Mouse (Mus musculus): Measurements from ENCODE around the gene Bri3. TPM values are rescaled to one million over a fixed set of nuclear protein-coding genes. Genes with fewer than 3 reads are reported as not detected.

Bri3 gene
- polyA plus RNA-seq, 1 experiment, result not detected

DNA sequence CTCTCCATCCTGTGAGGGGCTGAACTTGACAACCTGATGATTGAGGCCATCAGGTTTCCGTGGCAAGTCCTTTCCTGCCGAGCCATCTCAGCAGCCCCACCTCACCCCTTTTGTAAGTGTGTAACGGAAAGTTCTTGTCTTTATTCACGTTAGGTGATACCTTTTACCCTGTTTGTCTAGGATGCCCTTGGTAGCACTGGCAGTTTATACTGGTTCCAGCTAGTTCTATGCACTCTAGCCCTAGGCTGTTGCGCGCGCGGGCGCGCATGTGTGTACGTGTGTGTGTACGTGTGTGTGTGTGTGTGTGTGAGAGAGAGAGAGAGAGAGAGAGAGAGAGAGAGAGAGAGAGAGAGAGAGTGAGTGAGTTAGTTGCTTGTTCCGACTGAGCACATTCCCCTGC is 19.3 kb downstream of the Bri3 start:
- Histone ChIP-seq H3K4me3 (ENCODE audit: insufficient read depth, low read depth, low read length) (no peak overlapping the region), H3K4me1 (ENCODE audit: control insufficient read depth, insufficient read depth, low read length) (peaks cover 38% of the 10 kb centered on the region), H3K27ac (ENCODE audit: insufficient read depth, low read depth, low read length) (no peak overlapping the region)
- whole genome bisulfite sequencing, result 87% methylated on average over 13 of the region's 13 CpGs
- TF ChIP-seq POLR2A (IDR thresholded peaks at IDR 0.05; ENCODE audit: insufficient read depth, low read depth, low read length) (no peak), CTCF (IDR thresholded peaks at IDR 0.05; ENCODE audit: insufficient read depth, low read depth, low read length) (no peak)

DNA sequence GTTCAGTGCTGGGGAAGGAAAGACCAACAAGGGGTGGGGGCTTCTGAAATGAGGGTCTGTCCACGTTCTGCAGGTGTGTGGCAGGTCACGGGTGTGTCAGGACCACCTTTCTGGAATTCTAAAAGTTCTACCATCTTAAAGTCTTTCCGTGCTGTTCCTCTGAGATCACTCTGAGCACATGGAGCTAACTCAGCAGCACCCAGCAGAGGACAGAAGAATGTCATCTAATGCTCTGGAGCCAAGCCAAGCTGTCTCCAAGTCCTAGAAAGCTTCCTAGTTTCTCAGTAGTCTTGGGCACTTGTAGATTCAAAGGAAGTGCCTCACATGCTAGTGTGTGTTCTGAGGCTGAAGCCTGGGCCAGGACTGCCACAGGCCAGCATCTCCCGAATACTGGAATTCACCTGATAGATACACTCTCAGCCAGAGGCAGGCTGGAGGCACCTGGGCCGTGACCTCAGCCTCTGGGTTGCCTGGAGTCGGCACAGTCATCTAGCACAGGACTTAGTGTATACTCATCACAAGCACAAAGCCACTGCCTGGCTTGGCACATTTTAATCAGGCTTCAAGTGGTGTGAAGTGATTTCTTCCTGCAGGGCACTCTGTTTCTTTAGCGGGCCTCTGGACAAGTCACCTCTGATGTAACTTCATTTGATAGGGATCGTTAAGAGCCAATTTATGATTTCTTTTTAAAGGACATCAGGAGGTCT is 23.5 kb downstream of the Bri3 start:
- Histone ChIP-seq H3K4me1 (ENCODE audit: control insufficient read depth, insufficient read depth, low read length) (peaks cover 10% of the 10 kb centered on the region), H3K4me3 (ENCODE audit: insufficient read depth, low read depth, low read length) (no peak overlapping the region), H3K27ac (ENCODE audit: insufficient read depth, low read depth, low read length) (no peak overlapping the region)
- 62% methylated on average over 8 of the region's 8 CpGs for WGBS
- TF ChIP-seq POLR2A (IDR thresholded peaks at IDR 0.05; ENCODE audit: insufficient read depth, low read depth, low read length), result no peak
- no peak for TF ChIP-seq CTCF (IDR thresholded peaks at IDR 0.05; ENCODE audit: insufficient read depth, low read depth, low read length)

DNA sequence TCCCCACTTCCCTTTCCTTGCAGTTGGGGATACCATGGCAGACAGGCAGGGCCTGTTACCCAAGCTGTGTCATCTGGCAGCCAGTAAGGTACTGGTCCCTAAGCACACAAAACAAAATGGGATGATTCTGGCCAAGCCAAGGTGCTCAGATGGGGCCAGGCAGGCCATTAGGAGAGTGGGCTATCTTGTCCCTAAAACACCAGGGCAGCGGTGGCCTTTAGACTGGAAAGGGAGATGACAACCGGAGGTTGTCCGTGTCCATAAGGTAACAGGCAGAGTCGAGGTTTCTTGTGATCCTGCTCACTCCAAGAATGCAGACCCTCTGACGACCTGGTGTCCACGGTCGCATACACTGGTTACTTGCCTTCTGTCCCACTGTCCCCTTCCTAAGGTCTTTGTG is 25.7 kb downstream of the Bri3 start:
- no peak for TF ChIP-seq POLR2A (IDR thresholded peaks at IDR 0.05; ENCODE audit: insufficient read depth, low read depth, low read length)
- TF ChIP-seq CTCF (IDR thresholded peaks at IDR 0.05; ENCODE audit: insufficient read depth, low read depth, low read length), result no peak
- no peak overlapping the region for H3K27ac ChIP-seq (ENCODE audit: insufficient read depth, low read depth, low read length)
- H3K4me3 ChIP-seq (ENCODE audit: insufficient read depth, low read depth, low read length), result no peak overlapping the region
- H3K4me1 ChIP-seq (ENCODE audit: control insufficient read depth, insufficient read depth, low read length), result no peaks in the 10 kb centered on the region
- 93% methylated on average over 7 of the region's 7 CpGs for WGBS

DNA sequence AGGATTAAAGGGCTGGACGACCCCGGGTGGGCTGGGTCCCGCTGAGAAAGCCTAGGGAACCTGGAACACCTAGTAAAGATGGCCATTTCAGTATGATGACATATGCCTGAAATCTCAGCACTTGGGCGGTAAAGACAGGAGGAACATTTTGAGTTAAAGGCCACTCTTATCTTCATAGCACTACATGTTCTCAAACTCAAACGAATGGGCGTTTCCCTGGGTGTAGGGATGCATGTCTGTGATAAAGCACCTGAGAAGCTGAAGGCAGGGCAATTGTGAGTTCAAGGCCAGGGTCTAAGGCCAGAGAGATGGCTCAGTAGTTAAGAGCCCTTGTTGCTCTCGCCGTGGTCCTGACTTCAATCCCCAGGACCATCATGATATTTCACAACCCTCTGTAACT is 26.2 kb downstream of the Bri3 start:
- 97% methylated on average over 8 of the region's 8 CpGs for WGBS
- no peak for TF ChIP-seq POLR2A (IDR thresholded peaks at IDR 0.05; ENCODE audit: insufficient read depth, low read depth, low read length)
- TF ChIP-seq CTCF (IDR thresholded peaks at IDR 0.05; ENCODE audit: insufficient read depth, low read depth, low read length), result no peak

DNA sequence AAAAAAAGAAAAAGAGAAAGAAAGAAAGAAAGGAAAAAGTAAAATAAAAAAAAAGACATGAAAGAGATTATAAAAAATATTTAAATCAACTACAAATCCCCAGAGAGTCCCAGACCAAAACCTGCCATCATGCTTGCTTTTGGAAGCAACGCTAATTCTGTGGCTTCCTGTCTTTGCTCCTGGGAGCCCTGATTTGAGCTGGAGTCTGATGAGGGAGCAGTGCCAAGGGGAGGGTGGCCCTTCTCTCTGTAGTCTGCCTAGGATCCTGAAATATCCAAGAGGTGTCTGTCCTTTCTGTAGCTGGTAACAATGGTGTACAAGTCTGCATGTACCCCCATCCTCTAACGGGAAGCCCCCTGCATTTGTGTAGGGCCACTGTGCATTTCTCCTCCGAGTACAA is 26.9 kb downstream of the Bri3 start:
- H3K27ac ChIP-seq (ENCODE audit: insufficient read depth, low read depth, low read length), result no peak overlapping the region
- no peaks in the 10 kb centered on the region for H3K4me1 ChIP-seq (ENCODE audit: control insufficient read depth, insufficient read depth, low read length)
- WGBS, result 80% methylated on average over 3 of the region's 3 CpGs
- no peak overlapping the region for H3K4me3 ChIP-seq (ENCODE audit: insufficient read depth, low read depth, low read length)
- no peak for TF ChIP-seq POLR2A (IDR thresholded peaks at IDR 0.05; ENCODE audit: insufficient read depth, low read depth, low read length)
- no peak for TF ChIP-seq CTCF (IDR thresholded peaks at IDR 0.05; ENCODE audit: insufficient read depth, low read depth, low read length)

More for the DNA sequence above, 26.2 kb downstream of the Bri3 start:
- H3K27ac ChIP-seq (ENCODE audit: insufficient read depth, low read depth, low read length), result no peak overlapping the region
- no peak overlapping the region for H3K4me3 ChIP-seq (ENCODE audit: insufficient read depth, low read depth, low read length)
- no peaks in the 10 kb centered on the region for H3K4me1 ChIP-seq (ENCODE audit: control insufficient read depth, insufficient read depth, low read length)

DNA sequence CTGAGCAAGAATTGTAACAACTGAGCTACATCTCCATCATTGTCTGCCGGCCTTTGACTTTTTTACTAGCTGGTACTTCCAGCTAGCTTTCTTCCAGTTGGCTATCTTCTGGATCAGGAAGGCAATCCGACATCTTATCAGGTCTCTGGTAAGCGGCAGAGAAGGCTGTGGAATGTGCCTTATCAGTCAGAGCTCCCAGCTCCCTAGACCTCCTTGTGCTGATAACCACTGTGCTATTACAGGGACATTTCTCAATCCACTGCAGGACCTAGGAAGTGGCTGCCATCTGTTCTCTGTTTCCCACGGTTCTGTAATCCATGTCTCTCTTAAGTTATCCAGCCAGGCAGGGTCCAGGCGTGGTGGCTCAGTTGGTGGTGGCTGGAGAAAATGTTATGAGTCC is 27.5 kb downstream of the Bri3 start:
- TF ChIP-seq POLR2A (IDR thresholded peaks at IDR 0.05; ENCODE audit: insufficient read depth, low read depth, low read length) (no peak), CTCF (IDR thresholded peaks at IDR 0.05; ENCODE audit: insufficient read depth, low read depth, low read length) (no peak)
- WGBS, result 91% methylated on average over 5 of the region's 5 CpGs
- no peak overlapping the region for H3K4me3 ChIP-seq (ENCODE audit: insufficient read depth, low read depth, low read length)
- no peak overlapping the region for H3K27ac ChIP-seq (ENCODE audit: insufficient read depth, low read depth, low read length)
- H3K4me1 ChIP-seq (ENCODE audit: control insufficient read depth, insufficient read depth, low read length), result no peaks in the 10 kb centered on the region

DNA sequence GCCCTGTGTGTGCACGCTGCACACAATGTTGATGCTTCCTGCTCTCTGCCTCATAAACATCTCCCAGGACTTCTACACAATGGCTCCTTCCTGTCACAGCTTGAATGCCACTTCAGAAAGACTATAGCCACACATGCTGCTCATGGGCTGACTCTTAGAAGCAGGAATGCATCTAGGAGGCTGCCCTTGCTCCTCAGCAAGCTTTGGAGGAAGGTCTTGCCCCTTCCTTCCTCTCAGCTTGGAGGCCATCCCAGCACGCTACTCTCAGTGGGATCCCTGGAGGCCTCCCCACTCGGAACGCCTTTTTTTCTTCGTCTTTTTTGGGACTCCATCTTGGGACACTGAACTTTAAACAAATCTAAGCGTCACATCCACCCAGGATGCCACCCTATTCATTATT is 30.7 kb downstream of the Bri3 start:
- no peak for TF ChIP-seq POLR2A (IDR thresholded peaks at IDR 0.05; ENCODE audit: insufficient read depth, low read depth, low read length)
- TF ChIP-seq CTCF (IDR thresholded peaks at IDR 0.05; ENCODE audit: insufficient read depth, low read depth, low read length), result no peak
- no peak overlapping the region for H3K27ac ChIP-seq (ENCODE audit: insufficient read depth, low read depth, low read length)
- 75% methylated on average over 6 of the region's 6 CpGs for WGBS
- H3K4me1 ChIP-seq (ENCODE audit: control insufficient read depth, insufficient read depth, low read length), result peaks cover 4% of the 10 kb centered on the region
- H3K4me3 ChIP-seq (ENCODE audit: insufficient read depth, low read depth, low read length), result no peak overlapping the region

DNA sequence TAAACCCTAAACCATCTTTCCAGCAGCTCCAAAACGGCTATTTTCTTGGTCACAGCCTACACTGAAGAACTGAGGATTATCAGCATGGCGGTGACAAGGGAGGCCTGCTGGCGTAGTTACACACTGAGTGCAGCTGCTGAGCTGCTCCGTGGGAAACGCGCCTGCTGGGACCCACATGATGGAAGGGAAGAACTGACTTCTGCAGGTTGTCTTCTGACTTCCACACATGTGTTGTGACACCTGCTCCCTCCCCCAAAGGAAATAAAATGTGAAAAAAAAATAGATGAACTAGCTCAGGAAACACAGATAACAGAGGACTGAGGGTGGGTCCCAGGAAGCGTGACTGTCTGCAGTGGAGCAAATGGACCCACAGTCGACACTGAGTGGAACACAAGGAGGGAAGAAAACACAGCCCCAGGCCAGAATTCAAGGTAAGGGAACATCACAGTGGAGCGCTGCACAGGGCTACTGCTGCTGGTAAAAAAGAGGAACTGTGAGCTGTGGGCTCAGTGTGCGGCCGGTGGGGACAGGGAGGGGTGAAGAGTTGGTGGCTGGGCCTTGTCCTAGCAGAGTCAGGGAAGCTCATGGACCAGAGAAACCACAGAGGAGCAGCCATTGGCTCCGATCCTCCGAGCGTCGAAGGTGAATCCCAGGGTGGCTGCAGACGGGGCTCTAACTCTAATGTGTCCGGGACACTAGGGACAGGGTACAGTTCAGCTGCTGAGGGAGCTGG is 32.8 kb downstream of the Bri3 start:
- no peak overlapping the region for H3K4me3 ChIP-seq (ENCODE audit: insufficient read depth, low read depth, low read length)
- TF ChIP-seq CTCF (IDR thresholded peaks at IDR 0.05; ENCODE audit: insufficient read depth, low read depth, low read length) (no peak), POLR2A (IDR thresholded peaks at IDR 0.05; ENCODE audit: insufficient read depth, low read depth, low read length) (no peak)
- H3K27ac ChIP-seq (ENCODE audit: insufficient read depth, low read depth, low read length), result no peak overlapping the region
- 74% methylated on average over 17 of the region's 17 CpGs for WGBS
- peaks cover 6% of the 10 kb centered on the region for H3K4me1 ChIP-seq (ENCODE audit: control insufficient read depth, insufficient read depth, low read length)

DNA sequence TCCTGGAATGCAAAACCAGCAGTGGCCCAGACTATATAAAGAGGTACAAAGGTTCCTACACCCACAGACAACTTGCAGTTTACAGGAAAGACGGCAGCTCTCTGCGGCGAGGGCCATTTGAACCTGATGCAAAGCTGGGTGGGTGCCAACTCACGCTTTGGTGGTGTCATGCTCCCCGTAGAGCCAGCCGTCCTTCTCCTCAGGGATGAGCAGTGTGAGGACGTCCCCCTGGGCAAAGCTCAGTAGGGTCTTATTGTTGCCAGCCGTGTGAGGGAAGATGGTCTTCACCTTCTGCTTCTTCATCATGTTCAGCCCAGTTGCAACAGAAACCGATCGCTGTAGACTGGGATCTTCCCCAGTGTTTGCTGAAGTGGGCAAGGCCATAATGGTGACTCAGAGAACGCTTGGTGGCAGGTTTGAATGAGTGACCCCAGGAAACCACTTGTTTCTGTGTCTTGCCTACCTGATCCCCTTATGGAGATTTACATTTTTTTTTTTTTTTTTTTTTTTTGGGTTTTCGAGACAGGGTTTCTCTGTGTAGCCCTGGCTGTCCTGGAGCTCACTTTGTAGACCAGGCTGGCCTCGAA is 34.2 kb downstream of the Bri3 start:
- no peak overlapping the region for H3K27ac ChIP-seq (ENCODE audit: insufficient read depth, low read depth, low read length)
- TF ChIP-seq CTCF (IDR thresholded peaks at IDR 0.05; ENCODE audit: insufficient read depth, low read depth, low read length), result no peak
- TF ChIP-seq POLR2A (IDR thresholded peaks at IDR 0.05; ENCODE audit: insufficient read depth, low read depth, low read length), result no peak
- H3K4me3 ChIP-seq (ENCODE audit: insufficient read depth, low read depth, low read length), result no peak overlapping the region
- H3K4me1 ChIP-seq (ENCODE audit: control insufficient read depth, insufficient read depth, low read length), result peaks cover 6% of the 10 kb centered on the region
- WGBS, result 81% methylated on average over 12 of the region's 13 CpGs
